ENCODE assay signal across 16 mouse cellular contexts in the genomic region with DNA sequence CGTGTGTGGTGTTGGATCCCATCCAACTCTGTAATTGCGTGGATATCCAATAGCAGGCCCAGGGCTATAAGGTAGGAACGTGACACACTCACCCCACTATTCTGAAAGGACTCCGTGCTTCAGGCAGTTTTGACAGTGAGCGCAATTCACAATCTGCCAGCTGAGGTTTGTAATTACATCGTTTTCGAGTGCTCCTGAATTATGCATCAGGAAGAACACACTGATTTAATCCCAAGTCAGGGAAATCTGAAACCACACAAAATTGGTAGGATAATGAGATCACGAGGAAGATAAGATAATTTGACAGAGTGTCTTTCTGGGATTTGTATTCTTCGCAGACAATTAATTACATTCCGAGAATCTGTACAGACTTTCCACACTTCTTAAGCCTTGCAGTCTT. TPM values are rescaled to one million over a fixed set of nuclear protein-coding genes. Genes with fewer than 3 reads are reported as not detected.
DNase-seq lines count a peak whose midpoint lies in the region; ATAC-seq lines count a peak whose summit lies in the region.
"Had no signal": no experiment of that assay in that cellular context is flagged by ENCODE, and none has a peak within 500 bp of the region (broad histone marks: within the 10 kb centered on the region; RNA-seq: fewer than 3 reads in every experiment).

No protein-coding gene starts in this region.

- no peak for ATAC-seq in neural tube, embryonic 11.5 days (ENCODE audit: insufficient read depth, low FRiP score, low TSS enrichment)
- no peak for ATAC-seq in neural tube, embryonic 15.5 days (ENCODE audit: low FRiP score)
- peak; percentile 74 for ATAC-seq in embryonic facial prominence, embryonic 14.5 days (ENCODE audit: low read depth)
- peak; percentile 69 for ATAC-seq in hindbrain, embryonic 15.5 days (ENCODE audit: low FRiP score, low read depth)

- no peak overlapping the region for H3K9ac ChIP-seq in neural tube, embryonic 11.5 days (ENCODE audit: low read length)
- H3K9ac ChIP-seq in neural tube, embryonic 15.5 days (replicated peaks), result no peak overlapping the region
- H3K9ac ChIP-seq in embryonic facial prominence, embryonic 14.5 days (ENCODE audit: low read depth, low read length), result no peak overlapping the region
- no peak overlapping the region for H3K9ac ChIP-seq in hindbrain, embryonic 15.5 days
- H3K9ac ChIP-seq: heart, embryonic 13.5 days; limb, embryonic 12.5 days had no signal

- H3K36me3 ChIP-seq in neural tube, embryonic 11.5 days (ENCODE audit: control insufficient read depth, insufficient read depth, low read length), result no peaks in the 10 kb centered on the region
- H3K36me3 ChIP-seq in neural tube, embryonic 15.5 days, result no peaks in the 10 kb centered on the region
- no peaks in the 10 kb centered on the region for H3K36me3 ChIP-seq in embryonic facial prominence, embryonic 14.5 days (ENCODE audit: control insufficient read depth, insufficient read depth, low read length)
- no peaks in the 10 kb centered on the region for H3K36me3 ChIP-seq in hindbrain, embryonic 15.5 days
- H3K36me3 ChIP-seq: heart, embryonic 13.5 days; limb, embryonic 12.5 days had no signal

- H3K4me2 ChIP-seq in neural tube, embryonic 11.5 days (ENCODE audit: low read depth), result no peak overlapping the region
- no peak overlapping the region for H3K4me2 ChIP-seq in neural tube, embryonic 15.5 days
- peak overlapping the region; percentile 7; the same call in 1 of the 2 replicates for H3K4me2 ChIP-seq in embryonic facial prominence, embryonic 14.5 days (ENCODE audit: low read depth, low read length)
- H3K4me2 ChIP-seq in hindbrain, embryonic 15.5 days, result no peak overlapping the region
- H3K4me2 ChIP-seq: limb, embryonic 12.5 days had no signal

- no peak overlapping the region for H3K27ac ChIP-seq in neural tube, embryonic 11.5 days (ENCODE audit: low read depth, low read length)
- no peak overlapping the region for H3K27ac ChIP-seq in neural tube, embryonic 15.5 days (replicated peaks)
- no peak overlapping the region for H3K27ac ChIP-seq in embryonic facial prominence, embryonic 14.5 days (replicated peaks; ENCODE audit: low read depth, low read length)
- no peak overlapping the region for H3K27ac ChIP-seq in hindbrain, embryonic 15.5 days (replicated peaks)
- H3K27ac ChIP-seq: heart, embryonic 13.5 days; limb, embryonic 12.5 days; macrophage had no signal

- no peak overlapping the region for H3K4me3 ChIP-seq in neural tube, embryonic 11.5 days (ENCODE audit: low read depth, low read length)
- no peak overlapping the region for H3K4me3 ChIP-seq in neural tube, embryonic 15.5 days (replicated peaks)
- H3K4me3 ChIP-seq in embryonic facial prominence, embryonic 14.5 days (ENCODE audit: low read depth, low read length), result no peak overlapping the region
- no peak overlapping the region for H3K4me3 ChIP-seq in hindbrain, embryonic 15.5 days
- H3K4me3 ChIP-seq: heart, embryonic 13.5 days; limb, embryonic 12.5 days had no signal

- H3K4me1 ChIP-seq in neural tube, embryonic 11.5 days (ENCODE audit: control insufficient read depth, insufficient read depth, low read length), result peaks cover 13% of the 10 kb centered on the region
- H3K4me1 ChIP-seq in neural tube, embryonic 15.5 days, result peaks cover 30% of the 10 kb centered on the region
- peaks cover 24% of the 10 kb centered on the region for H3K4me1 ChIP-seq in embryonic facial prominence, embryonic 14.5 days (ENCODE audit: control insufficient read depth, insufficient read depth, low read length)
- H3K4me1 ChIP-seq in hindbrain, embryonic 15.5 days (replicated peaks), result peaks cover 21% of the 10 kb centered on the region

- H3K9me3 ChIP-seq in neural tube, embryonic 11.5 days (ENCODE audit: control insufficient read depth, low read length), result no peaks in the 10 kb centered on the region
- no peaks in the 10 kb centered on the region for H3K9me3 ChIP-seq in neural tube, embryonic 15.5 days (replicated peaks)
- no peaks in the 10 kb centered on the region for H3K9me3 ChIP-seq in embryonic facial prominence, embryonic 14.5 days (ENCODE audit: control insufficient read depth, low read length)
- H3K9me3 ChIP-seq in hindbrain, embryonic 15.5 days, result no peaks in the 10 kb centered on the region
- H3K9me3 ChIP-seq: heart, embryonic 13.5 days; limb, embryonic 12.5 days had no signal

- peaks cover 21% of the 10 kb centered on the region for H3K27me3 ChIP-seq in neural tube, embryonic 11.5 days (ENCODE audit: control insufficient read depth, insufficient read depth, low read length)
- peaks cover 41% of the 10 kb centered on the region for H3K27me3 ChIP-seq in neural tube, embryonic 15.5 days (replicated peaks)
- peaks cover 33% of the 10 kb centered on the region for H3K27me3 ChIP-seq in embryonic facial prominence, embryonic 14.5 days (replicated peaks; ENCODE audit: control insufficient read depth, insufficient read depth, low read length)
- peaks cover 30% of the 10 kb centered on the region for H3K27me3 ChIP-seq in hindbrain, embryonic 15.5 days
- H3K27me3 ChIP-seq: Patski had no signal

- DNase-seq in neural tube, embryonic 11.5 days (ENCODE audit: low spot score), result peak; percentile 31
- DNase-seq in embryonic facial prominence, embryonic 14.5 days (ENCODE audit: low spot score), result peak; percentile 84
- DNase-seq in heart, adult 18-20 months, result no peak
- no peak for DNase-seq in adrenal gland, adult 18-20 months (ENCODE audit: low spot score in 2 of 2)
- DNase-seq in urinary bladder, postnatal 4 days (ENCODE audit: low spot score in 2 of 2), result no peak
- DNase-seq: cerebellum, postnatal 25 days; gastrocnemius, postnatal 36 days; layer of hippocampus, postnatal 36 days; right cerebral cortex, postnatal 25 days; thymus, postnatal 25 days had no signal

- 58% methylated on average over 10 of the region's 10 CpGs for WGBS in neural tube, embryonic 11.5 days
- WGBS in neural tube, embryonic 15.5 days, result 14% methylated on average over 10 of the region's 10 CpGs
- 17% methylated on average over 10 of the region's 10 CpGs for WGBS in embryonic facial prominence, embryonic 14.5 days
- WGBS in hindbrain, embryonic 15.5 days, result 19% methylated on average over 10 of the region's 10 CpGs

RNA-seq across cellular contexts. Expression of gene Prr15, which starts 6.1 kb away (rescaled TPM):
- polyA plus RNA-seq in neural tube, embryonic 11.5 days (2014; fragmentation: Nextera tagmentation; extraction: Ambion mirVana), result 0.78 and 0.88 TPM in 2 replicates
- 1.0 and 1.6 TPM in 2 replicates for polyA plus RNA-seq in neural tube, embryonic 15.5 days (2015; fragmentation: Nextera tagmentation; extraction: Ambion mirVana)
- polyA plus RNA-seq in embryonic facial prominence, embryonic 14.5 days (2014; fragmentation: Nextera tagmentation; extraction: Ambion mirVana), result 2.7 and 4.5 TPM in 2 replicates
- polyA plus RNA-seq in hindbrain, embryonic 15.5 days (2015; fragmentation: Nextera tagmentation; extraction: Ambion mirVana), result 0.85 and 1.5 TPM in 2 replicates
- total RNA-seq in heart, adult 18-20 months (2021), result 1 to 10 TPM; 1.8 TPM
- total RNA-seq in adrenal gland, adult 18-20 months (2021), result 10 to 100 TPM in 1 of 2 experiments, 1 to 10 TPM in 1; 2.0 to 11.4 TPM

Comparison
In these comparisons a context has a peak if more than half of its experiments do, and no peak if none do; other contexts are left out.
1. ATAC-seq: peak in embryonic facial prominence, embryonic 14.5 days (single experiment) and hindbrain, embryonic 15.5 days (single experiment); none in neural tube, embryonic 11.5 days (single experiment) and neural tube, embryonic 15.5 days (single experiment).
2. DNase-seq: peak in neural tube, embryonic 11.5 days (single experiment) and embryonic facial prominence, embryonic 14.5 days (single experiment); none in heart, adult 18-20 months (0 of 2), adrenal gland, adult 18-20 months (0 of 2) and urinary bladder, postnatal 4 days (0 of 2).